Mouse (Mus musculus) hindbrain, embryonic 16.5 days (tissue): ENCODE results near the gene Erc2. TPM values are rescaled to one million over a fixed set of nuclear protein-coding genes. Genes with fewer than 3 reads are reported as not detected.
"Not testable (repeated sequence)": the region's sequence is repeated elsewhere in the genome, so short reads cannot be mapped to it uniquely, and the experiment has no call there.

Source experiments
- ATAC-seq: fragments of 200-750 bp; cut with Nextera tagmentation; 2 replicates; pipeline ENCODE4 v1.8.0; 2017; ENCODE audit warnings: moderate TSS enrichment, moderate library complexity
- H3K27ac ChIP-seq: fragments of 300-500 bp; sonication (generic); 2 replicates; pipeline ENCODE4 v1.5.1; 2014; ENCODE audit warnings: low read depth, mild to moderate bottlenecking, control low read depth, low read length, moderate library complexity
- H3K27me3 ChIP-seq: fragments of 300-500 bp; sonication (generic); replicated peaks from 2 replicates; pipeline ENCODE4 v1.6.1; 2014; ENCODE audit warnings: low read length; ENCODE audit not compliant: control insufficient read depth, insufficient read depth
- H3K36me3 ChIP-seq: fragments of 300-500 bp; sonication (generic); 2 replicates; pipeline ENCODE4 v1.6.1; 2014; ENCODE audit warnings: mild to moderate bottlenecking, low read length, moderate library complexity, mixed read lengths; ENCODE audit not compliant: control insufficient read depth, insufficient read depth
- H3K4me1 ChIP-seq: fragments of 300-500 bp; sonication (generic); 2 replicates; pipeline ENCODE4 v1.6.1; 2014; ENCODE audit warnings: low read depth, low read length; ENCODE audit not compliant: control insufficient read depth, insufficient read depth
- H3K4me2 ChIP-seq: fragments of 300-500 bp; sonication (generic); 2 replicates; pipeline ENCODE4 v1.6.1; 2014; ENCODE audit warnings: mild to moderate bottlenecking, low read length, control low read depth, moderate library complexity
- H3K4me3 ChIP-seq: fragments of 300-500 bp; sonication (generic); 2 replicates; pipeline ENCODE4 v1.5.1; 2014; ENCODE audit warnings: mild to moderate bottlenecking, low read length, control low read depth, moderate library complexity
- H3K9ac ChIP-seq: fragments of 300-500 bp; sonication (generic); 2 replicates; pipeline ENCODE4 v1.6.1; 2014; ENCODE audit warnings: low read depth, mild to moderate bottlenecking, control low read depth, low read length, moderate library complexity
- H3K9me3 ChIP-seq: fragments of 300-500 bp; sonication (generic); 2 replicates; pipeline ENCODE4 v1.6.1; 2014; ENCODE audit warnings: mild to moderate bottlenecking, low read length, moderate library complexity; ENCODE audit not compliant: control insufficient read depth
- WGBS: fragments of 180-500 bp; shearing (Covaris S2); extraction: QIAGEN DNeasy Blood & Tissue Kit; methylation state at CpG from one replicate; pipeline ENCODE4 v1.1.7; 2014; 5-methylcytosine and 5-hydroxymethylcytosine counted together
- polyA plus RNA-seq: library from polyadenylated mRNA; unstranded; fragments of >200 nt; fragmentation: Nextera tagmentation; extraction: Ambion mirVana; gene quantifications from 2 replicates; pipeline ENCODE4 v1.2.1, GENCODE M21; 2015

Erc2 gene
- 65.4 and 73.8 TPM in 2 replicates for polyA plus RNA-seq

DNA sequence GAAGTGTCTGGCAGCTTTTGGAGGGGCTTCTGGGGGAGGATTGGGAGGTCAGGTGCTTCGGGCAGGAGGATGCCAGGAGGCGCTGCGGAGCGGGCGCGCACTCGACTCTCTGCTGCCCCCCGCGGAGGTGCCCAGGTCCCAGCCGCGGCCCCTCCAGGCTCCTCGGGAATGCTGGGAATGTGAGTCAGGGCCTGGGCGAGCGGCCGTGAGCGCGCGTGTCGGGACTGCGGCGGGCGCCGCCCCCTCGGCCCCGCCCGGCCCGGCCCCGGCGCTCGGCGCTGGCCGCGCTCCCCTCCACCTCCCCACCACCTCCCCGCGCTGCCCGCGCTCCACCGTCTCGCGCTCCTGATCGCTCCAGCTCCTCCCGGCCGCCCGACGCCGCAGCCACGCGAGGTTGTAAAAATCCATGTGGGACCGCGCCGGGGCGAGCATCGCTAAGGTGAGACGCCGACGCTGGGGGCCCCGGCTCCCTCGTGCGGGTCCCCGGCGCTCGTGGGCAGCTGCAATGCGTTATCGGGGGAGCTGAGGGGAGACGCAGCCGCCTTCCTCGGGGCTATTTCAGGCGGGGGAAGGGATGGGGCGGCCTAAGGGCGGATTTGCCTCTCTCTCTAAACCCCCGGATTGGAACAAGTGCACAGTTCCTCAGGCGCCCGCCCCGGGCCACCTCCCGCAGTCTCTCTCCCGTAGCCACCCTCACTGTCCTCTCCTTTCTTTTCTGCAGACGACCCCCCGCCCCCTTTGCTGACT lies at the start of gene Erc2:
TSS of gene Erc2 (plus strand) at position 253 of the 747 bp plus-strand sequence.
- Histone ChIP-seq H3K4me2 (peak within 1 kb of the TSS; percentile 69), H3K27me3 (no peaks in the 10 kb centered on the region), H3K4me3 (peak within 1 kb of the TSS; percentile 81), H3K9me3 (no peaks in the 10 kb centered on the region), H3K4me1 (peaks cover 4% of the 10 kb centered on the region), H3K36me3 (no peaks in the 10 kb centered on the region), H3K27ac (peak within 1 kb of the TSS; percentile 91), H3K9ac (peak within 1 kb of the TSS; percentile 88)
- peak; percentile 96 for ATAC-seq
- 0% methylated on average over 63 of the region's 78 CpGs for WGBS

DNA sequence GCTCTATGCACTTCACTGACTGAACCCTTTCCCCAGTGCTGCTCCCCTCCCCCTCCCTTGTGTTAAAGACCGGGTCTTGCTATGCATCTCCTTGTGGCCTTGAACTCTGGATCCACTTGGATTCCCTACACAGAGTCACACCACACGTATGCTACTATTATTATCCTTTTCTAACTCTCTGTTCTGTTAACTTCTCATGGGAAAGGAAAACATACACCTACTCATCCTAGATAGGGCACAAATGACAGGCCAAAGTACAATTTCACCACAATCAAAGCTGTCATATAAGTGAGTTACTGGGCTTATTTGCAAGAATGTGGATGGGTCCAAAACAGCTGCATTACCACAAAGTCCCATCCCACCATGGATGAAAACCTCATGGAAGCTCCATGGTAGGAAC lies 43.8 kb upstream of the Erc2 start:
- Histone ChIP-seq H3K9ac (no peak overlapping the region), H3K4me2 (no peak overlapping the region), H3K9me3 (no peaks in the 10 kb centered on the region; the same call in 1 of the 2 replicates), H3K27me3 (no peaks in the 10 kb centered on the region), H3K27ac (no peak overlapping the region), H3K36me3 (no peaks in the 10 kb centered on the region), H3K4me3 (no peak overlapping the region), H3K4me1 (no peaks in the 10 kb centered on the region)
- WGBS = 89% methylated on average over 2 of the region's 2 CpGs
- ATAC-seq = no peak

GRCm38 (mm10) chr14:27589616-27590015 lies 32.6 kb upstream of the Erc2 start:
- H3K36me3 ChIP-seq, H3K9me3 ChIP-seq, H3K27me3 ChIP-seq, H3K9ac ChIP-seq, H3K4me3 ChIP-seq, H3K27ac ChIP-seq, ATAC-seq, H3K4me2 ChIP-seq, H3K4me1 ChIP-seq: not testable (repeated sequence)

GRCm38 (mm10) chr14:27592163-27592562 lies 30.1 kb upstream of the Erc2 start:
- Histone ChIP-seq H3K9me3 (peaks cover 6% of the 10 kb centered on the region), H3K4me2 (no peak overlapping the region), H3K36me3 (no peaks in the 10 kb centered on the region), H3K4me3 (no peak overlapping the region), H3K27me3 (no peaks in the 10 kb centered on the region), H3K4me1 (no peaks in the 10 kb centered on the region), H3K27ac (no peak overlapping the region), H3K9ac (no peak overlapping the region)
- WGBS = 92% methylated on average over 7 of the region's 7 CpGs
- ATAC-seq = no peak

- WGBS = 6% methylated on average over 7 of the region's 7 CpGs
- Histone ChIP-seq H3K27ac (no peak overlapping the region), H3K9ac (no peak overlapping the region), H3K9me3 (peaks cover 6% of the 10 kb centered on the region), H3K36me3 (no peaks in the 10 kb centered on the region), H3K27me3 (no peaks in the 10 kb centered on the region; the same call in 1 of the 2 replicates), H3K4me3 (no peak overlapping the region), H3K4me1 (no peaks in the 10 kb centered on the region), H3K4me2 (no peak overlapping the region)
- ATAC-seq = no peak
These were observed 26.0 kb upstream of the Erc2 start for GRCm38 (mm10) chr14:27596265-27596664.

DNA sequence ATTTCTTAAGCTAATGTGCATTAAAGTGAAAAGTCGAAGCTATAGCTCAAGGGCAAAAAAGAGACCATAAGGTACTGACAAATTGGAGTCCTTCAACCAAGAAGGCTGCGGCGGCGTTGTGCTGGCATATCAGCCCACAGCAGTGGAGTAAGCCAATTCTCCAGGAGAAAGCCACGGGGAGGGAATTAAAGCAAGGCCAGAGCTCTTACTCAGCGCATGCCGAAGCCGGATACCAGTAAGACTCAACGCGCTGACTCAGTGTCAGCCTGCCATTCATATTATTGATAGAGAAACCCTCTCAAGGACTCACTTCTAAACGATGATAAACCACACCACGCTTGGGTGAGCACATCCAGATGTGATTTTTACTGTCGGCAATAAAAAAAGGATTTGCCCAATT lies 20.1 kb upstream of the Erc2 start:
- H3K4me1 ChIP-seq = no peaks in the 10 kb centered on the region
- H3K4me3 ChIP-seq = no peak overlapping the region
- H3K27me3 ChIP-seq = no peaks in the 10 kb centered on the region; the same call in 1 of the 2 replicates
- no peak for ATAC-seq
- H3K9me3 ChIP-seq = no peaks in the 10 kb centered on the region
- WGBS = 57% methylated on average over 13 of the region's 13 CpGs
- no peaks in the 10 kb centered on the region for H3K36me3 ChIP-seq
- H3K4me2 ChIP-seq = no peak overlapping the region
- H3K9ac ChIP-seq = no peak overlapping the region
- no peak overlapping the region for H3K27ac ChIP-seq

GRCm38 (mm10) chr14:27607419-27607818 lies 14.8 kb upstream of the Erc2 start:
- no peak overlapping the region for H3K9ac ChIP-seq
- WGBS = 76% methylated on average over 3 of the region's 3 CpGs
- H3K27me3 ChIP-seq = no peaks in the 10 kb centered on the region
- no peak for ATAC-seq
- no peak overlapping the region for H3K4me3 ChIP-seq
- no peak overlapping the region for H3K4me2 ChIP-seq
- no peaks in the 10 kb centered on the region for H3K36me3 ChIP-seq
- no peaks in the 10 kb centered on the region for H3K4me1 ChIP-seq
- H3K9me3 ChIP-seq = peaks cover 2% of the 10 kb centered on the region; the same call in 1 of the 2 replicates
- H3K27ac ChIP-seq = no peak overlapping the region

GRCm38 (mm10) chr14:27613766-27614165 lies 8.5 kb upstream of the Erc2 start:
- Histone ChIP-seq H3K4me3 (no peak overlapping the region), H3K27ac (no peak overlapping the region), H3K36me3 (no peaks in the 10 kb centered on the region), H3K9me3 (peaks cover 2% of the 10 kb centered on the region; the same call in 1 of the 2 replicates), H3K9ac (no peak overlapping the region), H3K27me3 (no peaks in the 10 kb centered on the region), H3K4me2 (no peak overlapping the region), H3K4me1 (no peaks in the 10 kb centered on the region)
- no peak for ATAC-seq
- 72% methylated on average over 5 of the region's 5 CpGs for WGBS

DNA sequence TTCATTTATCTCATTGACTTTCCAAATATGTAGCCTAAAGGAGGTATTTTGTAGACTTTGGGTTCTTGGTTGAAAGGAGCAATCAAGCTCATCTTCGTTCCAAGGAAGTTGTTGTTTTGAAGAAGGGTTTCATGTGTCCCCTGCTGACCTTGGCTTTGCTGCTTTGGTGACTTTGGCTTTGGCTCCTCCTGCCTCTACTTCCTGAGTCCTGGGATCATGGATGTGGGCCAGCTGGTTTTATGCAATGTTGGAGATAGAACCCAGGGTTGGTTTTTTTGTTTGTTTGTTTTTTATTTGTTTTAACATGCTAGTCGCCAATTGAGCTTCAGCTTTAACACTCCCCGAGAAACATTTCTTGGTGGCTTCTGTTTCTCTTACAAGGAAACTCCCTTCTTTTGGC lies 4.9 kb upstream of the Erc2 start:
- no peaks in the 10 kb centered on the region for H3K36me3 ChIP-seq
- H3K4me2 ChIP-seq = no peak overlapping the region
- no peaks in the 10 kb centered on the region for H3K27me3 ChIP-seq
- ATAC-seq = no peak
- no peak overlapping the region for H3K4me3 ChIP-seq
- no peaks in the 10 kb centered on the region for H3K4me1 ChIP-seq
- H3K27ac ChIP-seq = no peak overlapping the region
- H3K9me3 ChIP-seq = no peaks in the 10 kb centered on the region
- H3K9ac ChIP-seq = no peak overlapping the region
- WGBS = 86% methylated on average over 3 of the region's 3 CpGs
